Mouse (Mus musculus) megakaryocyte-erythroid progenitor cell, adult 5-6 weeks (primary cell): ENCODE results near the gene Prr5l. TPM values are rescaled to one million over a fixed set of nuclear protein-coding genes. Genes with fewer than 3 reads are reported as not detected.

Experiments used
- ATAC-seq: replicated peaks from 2 replicates; pipeline ENCODE4 v1.8.0; 2016; ENCODE audit warnings: mild to moderate bottlenecking, inconsistent platforms; ENCODE audit not compliant: severe bottlenecking, poor library complexity, low FRiP score, low TSS enrichment
- total RNA-seq, 2 experiments: library from RNA; stranded (forward) in 1 of 2; stranded (reverse) in 1 of 2; fragments of 200-1000, 215-1000 nt in 1 of 2; fragments of >200 nt in 1 of 2; fragmentation: Nextera tagmentation in 1 of 2; gene quantifications; 2 replicates each; pipeline ENCODE4 v1.2.3; 2014 to 2017

Gene Prr5l
- total RNA-seq, 2 experiments from 2014 or later: 0.47 to 2.2 TPM

- no peak for ATAC-seq
These were observed 56.6 kb downstream of the Prr5l start for GRCm38 (mm10) chr2:101826186-101826707.

- no peak for ATAC-seq
These were observed 57.4 kb downstream of the Prr5l start for GRCm38 (mm10) chr2:101825226-101826120.

GRCm38 (mm10) chr2:101823821-101824220 lies 59.0 kb downstream of the Prr5l start:
- no peak for ATAC-seq

GRCm38 (mm10) chr2:101822785-101823184 lies 60.0 kb downstream of the Prr5l start:
- ATAC-seq: no peak

- ATAC-seq: no peak
These were observed 62.0 kb downstream of the Prr5l start for GRCm38 (mm10) chr2:101820816-101821215.

- ATAC-seq: no peak
These were observed 63.7 kb downstream of the Prr5l start for GRCm38 (mm10) chr2:101818986-101819764.

- ATAC-seq: no peak
These were observed 66.0 kb downstream of the Prr5l start for GRCm38 (mm10) chr2:101816646-101817308.

- peak; percentile 55; the same call in 1 of the 2 replicates for ATAC-seq
These were observed 67.4 kb downstream of the Prr5l start for GRCm38 (mm10) chr2:101815250-101815934.

- ATAC-seq: no peak
These were observed 68.6 kb downstream of the Prr5l start for GRCm38 (mm10) chr2:101814272-101814625.

GRCm38 (mm10) chr2:101813581-101814271 lies 69.1 kb downstream of the Prr5l start:
- ATAC-seq: no peak

- no peak for ATAC-seq
These were observed 70.9 kb downstream of the Prr5l start for GRCm38 (mm10) chr2:101811925-101812324.

GRCm38 (mm10) chr2:101810774-101811173 lies 72.1 kb downstream of the Prr5l start:
- no peak for ATAC-seq

- ATAC-seq: no peak
These were observed 73.1 kb downstream of the Prr5l start for GRCm38 (mm10) chr2:101809640-101810305.

- ATAC-seq: no peak
These were observed 75.1 kb downstream of the Prr5l start for GRCm38 (mm10) chr2:101807756-101808155.

GRCm38 (mm10) chr2:101802240-101802639 lies 80.6 kb downstream of the Prr5l start:
- no peak for ATAC-seq

GRCm38 (mm10) chr2:101797901-101798250 lies 85.0 kb downstream of the Prr5l start:
- no peak for ATAC-seq

- 0 out of 2 replicates have a peak, but pooled peaks have one; percentile 18 for ATAC-seq
These were observed 85.5 kb downstream of the Prr5l start for GRCm38 (mm10) chr2:101797166-101797900.
